Mouse (Mus musculus) MEL (cell line): Measurements from ENCODE around the gene Pkhd1. TPM values are rescaled to one million over a fixed set of nuclear protein-coding genes. Genes with fewer than 3 reads are reported as not detected.

Source experiments
- DNase-seq: peaks from one replicate; pipeline ENCODE4 v3.0.0; 2011; ENCODE audit warnings: low read depth, low spot score
- H3K27ac ChIP-seq: 2 replicates; pipeline ENCODE4 v1.5.1; 2012; ENCODE audit warnings: low read depth, mild to moderate bottlenecking, control low read depth, low read length, moderate library complexity; ENCODE audit not compliant: control insufficient read depth
- H3K27me3 ChIP-seq, 2 experiments: fragments of 150-350 bp in 1 of 2; sonication (generic) in 1 of 2; 2 replicates each; pipeline ENCODE4 v1.6.1; 2012; ENCODE audit warnings: low read length in 2 of 2, mild to moderate bottlenecking in 2 of 2, improper control_type of control experiment in 1 of 2, moderate library complexity in 1 of 2; ENCODE audit not compliant: insufficient read depth in 2 of 2, control insufficient read depth in 1 of 2
- H3K36me3 ChIP-seq, 2 experiments: 2 replicates each; pipeline ENCODE4 v1.6.1; 2012 to 2014; ENCODE audit warnings: low read length in 2 of 2, improper control_type of control experiment in 1 of 2, inconsistent platforms in 1 of 2, mild to moderate bottlenecking in 1 of 2; ENCODE audit not compliant: insufficient read depth in 2 of 2, control insufficient read depth in 1 of 2
- H3K4me1 ChIP-seq, 2 experiments: fragments of 150-350 bp in 1 of 2; sonication (generic) in 1 of 2; 2 replicates each; pipeline ENCODE4 v1.6.1; 2012; ENCODE audit warnings: low read length in 2 of 2, improper control_type of control experiment in 1 of 2, mild to moderate bottlenecking in 1 of 2; ENCODE audit not compliant: insufficient read depth in 2 of 2, control insufficient read depth in 1 of 2
- H3K4me3 ChIP-seq, 2 experiments: fragments of 150-350 bp in 1 of 2; sonication (generic) in 1 of 2; 2 replicates each; pipeline ENCODE4 v1.5.1; 2012; ENCODE audit warnings: low read depth in 2 of 2, low read length in 2 of 2, mild to moderate bottlenecking in 2 of 2, moderate library complexity in 2 of 2, control low read depth in 1 of 2, improper control_type of control experiment in 1 of 2; ENCODE audit not compliant: control insufficient read depth in 1 of 2, insufficient read depth in 1 of 2
- H3K79me2 ChIP-seq: 2 replicates; pipeline ENCODE4 v1.6.1; 2012; ENCODE audit warnings: mild to moderate bottlenecking, low read length, moderate library complexity; ENCODE audit not compliant: control insufficient read depth, poor library complexity, insufficient read depth
- H3K9ac ChIP-seq: 2 replicates; pipeline ENCODE4 v1.6.1; 2012; ENCODE audit warnings: low read depth, mild to moderate bottlenecking, control low read depth, low read length, moderate library complexity; ENCODE audit not compliant: control insufficient read depth, poor library complexity, severe bottlenecking
- H3K9me3 ChIP-seq: fragments of 150-350 bp; sonication (generic); replicated peaks from 2 replicates; pipeline ENCODE4 v1.6.1; 2012; ENCODE audit warnings: mild to moderate bottlenecking, low read length, improper control_type of control experiment, moderate library complexity; ENCODE audit not compliant: insufficient read depth
- CHD1 ChIP-seq: IDR thresholded peaks from 2 replicates; pipeline ENCODE4 v1.6.1; 2012; ENCODE audit warnings: low read depth, mild to moderate bottlenecking, inconsistent platforms, low read length, improper control_type of control experiment
- CTCF ChIP-seq, 3 experiments: IDR thresholded peaks in 2 of 3; conservative IDR thresholded peaks in 1 of 3; 2 replicates each; pipeline ENCODE4 v1.5.1; 2011 to 2012; ENCODE audit warnings: low read length in 3 of 3, low read depth in 2 of 3, mild to moderate bottlenecking in 2 of 3, improper control_type of control experiment in 1 of 3, inconsistent platforms in 1 of 3, mixed read lengths in 1 of 3, moderate library complexity in 1 of 3; ENCODE audit not compliant: control insufficient read depth in 1 of 3, insufficient read depth in 1 of 3, poor library complexity in 1 of 3, severe bottlenecking in 1 of 3
- EP300 ChIP-seq, 2 experiments: IDR thresholded peaks; 2 replicates each; pipeline ENCODE4 v1.6.1; 2011; ENCODE audit warnings: improper control_type of control experiment in 2 of 2, low read length in 2 of 2, low read depth in 1 of 2, mild to moderate bottlenecking in 1 of 2
- ETS1 ChIP-seq: IDR thresholded peaks from 2 replicates; pipeline ENCODE4 v1.6.1; 2012; ENCODE audit warnings: low read depth, mild to moderate bottlenecking, inconsistent platforms, low read length, improper control_type of control experiment, moderate library complexity
- GABPA ChIP-seq: IDR thresholded peaks from 2 replicates; pipeline ENCODE4 v1.6.1; 2012; ENCODE audit warnings: low read depth, mild to moderate bottlenecking, inconsistent platforms, low read length, improper control_type of control experiment, moderate library complexity
- HCFC1 ChIP-seq: IDR thresholded peaks from 2 replicates; pipeline ENCODE4 v1.6.1; 2012; ENCODE audit warnings: low read depth, mild to moderate bottlenecking, inconsistent platforms, low read length, improper control_type of control experiment, moderate library complexity
- MAFK ChIP-seq: IDR thresholded peaks from 2 replicates; pipeline ENCODE4 v1.6.1; 2011; ENCODE audit warnings: low read depth, mild to moderate bottlenecking, low read length, improper control_type of control experiment, borderline replicate concordance
- MAX ChIP-seq: IDR thresholded peaks from 2 replicates; pipeline ENCODE4 v1.6.1; 2011; ENCODE audit warnings: low read length, improper control_type of control experiment
- MEF2A ChIP-seq: IDR thresholded peaks from 2 replicates; pipeline ENCODE4 v1.6.1; 2014; ENCODE audit warnings: low read depth, mild to moderate bottlenecking, inconsistent platforms, low read length, improper control_type of control experiment; ENCODE audit not compliant: poor library complexity, insufficient replicate concordance, severe bottlenecking; ENCODE audit errors: extremely low read depth
- NELFE ChIP-seq: IDR thresholded peaks from 2 replicates; pipeline ENCODE4 v1.6.1; 2011; ENCODE audit warnings: low read depth, low read length, improper control_type of control experiment
- NRF1 ChIP-seq: IDR thresholded peaks from 2 replicates; pipeline ENCODE4 v1.6.1; 2014; ENCODE audit warnings: low read depth, mild to moderate bottlenecking, inconsistent platforms, low read length, improper control_type of control experiment, moderate library complexity; ENCODE audit not compliant: poor library complexity, insufficient read depth, severe bottlenecking
- TCF12 ChIP-seq: IDR thresholded peaks from 2 replicates; pipeline ENCODE4 v1.6.1; 2014; ENCODE audit warnings: low read depth, mild to moderate bottlenecking, inconsistent platforms, low read length, improper control_type of control experiment, moderate library complexity
- USF1 ChIP-seq: IDR thresholded peaks from 2 replicates; pipeline ENCODE4 v1.6.1; 2014; ENCODE audit warnings: low read depth, mild to moderate bottlenecking, inconsistent platforms, low read length, improper control_type of control experiment, moderate library complexity
- ZC3H11A ChIP-seq: IDR thresholded peaks from 2 replicates; pipeline ENCODE4 v1.6.1; 2012; ENCODE audit warnings: low read depth, mild to moderate bottlenecking, inconsistent platforms, low read length, improper control_type of control experiment
- ZKSCAN1 ChIP-seq: IDR thresholded peaks from 2 replicates; pipeline ENCODE4 v1.6.1; 2012; ENCODE audit warnings: low read depth, mild to moderate bottlenecking, inconsistent platforms, low read length, improper control_type of control experiment, moderate library complexity
- ZNF384 ChIP-seq: IDR thresholded peaks from 2 replicates; pipeline ENCODE4 v1.6.1; 2012; ENCODE audit warnings: low read depth, mild to moderate bottlenecking, inconsistent platforms, low read length, improper control_type of control experiment
- polyA plus RNA-seq, 2 experiments: library from polyadenylated mRNA; stranded (reverse) in 1 of 2; unstranded in 1 of 2; fragments of >175 nt in 1 of 2; fragments of >200 nt in 1 of 2; gene quantifications; 2 replicates each; pipeline versions ENCODE4 v1.2.1 to v1.2.4; 2012; ENCODE audit warnings: low replicate concordance in 2 of 2, low read depth in 1 of 2; ENCODE audit not compliant: insufficient read length in 2 of 2, insufficient read depth in 1 of 2, missing spikeins in 1 of 2
- total RNA-seq: library from RNA; depleted of rRNA; stranded (reverse); fragments of 300-350 nt; gene quantifications from 2 replicates; pipeline ENCODE4 v1.2.3, GENCODE M21; 2012

Pkhd1 gene
- total and polyA plus RNA-seq, 3 experiments, result not detected

- no peak for TF ChIP-seq GABPA
- TF ChIP-seq ETS1, result no peak
- TF ChIP-seq EP300 (IDR thresholded peaks at IDR 0.05; ENCODE audit: low read depth in 1 of 2, low read length in 2 of 2), result no peak
- TF ChIP-seq MAFK, result no peak
- no peak for TF ChIP-seq ZKSCAN1
- no peak for TF ChIP-seq ZC3H11A
- TF ChIP-seq NELFE, result no peak
- no peak for TF ChIP-seq CTCF (IDR thresholded peaks at IDR 0.05 in 2 of 3, conservative IDR thresholded peaks at IDR 0.05 in 1 of 3; ENCODE audit: control insufficient read depth in 1 of 3, insufficient read depth in 1 of 3, low read depth in 2 of 3, low read length in 3 of 3, poor library complexity in 1 of 3, severe bottlenecking in 1 of 3)
- TF ChIP-seq MAX, result no peak
- no peak for TF ChIP-seq ZNF384
- TF ChIP-seq NRF1, result no peak
- TF ChIP-seq USF1, result no peak
- no peak for TF ChIP-seq MEF2A
- no peak for TF ChIP-seq TCF12
- TF ChIP-seq HCFC1, result no peak
- no peak for TF ChIP-seq CHD1
- Histone ChIP-seq H3K27me3 (no peaks in the 10 kb centered on the region), H3K4me3 (no peak overlapping the region), H3K9me3 (no peaks in the 10 kb centered on the region), H3K4me1 (no peaks in the 10 kb centered on the region), H3K9ac (no peak overlapping the region), H3K36me3 (no peaks in the 10 kb centered on the region), H3K27ac (no peak overlapping the region), H3K79me2 (no peaks in the 10 kb centered on the region)
- DNase-seq, result no peak
Observed at GRCm38 (mm10) chr1:20470317-20470716, 147.5 kb downstream of the Pkhd1 start.

GRCm38 (mm10) chr1:20466481-20466880 lies 151.4 kb downstream of the Pkhd1 start:
- Histone ChIP-seq H3K9me3 (no peaks in the 10 kb centered on the region), H3K79me2 (no peaks in the 10 kb centered on the region), H3K4me1 (no peaks in the 10 kb centered on the region), H3K36me3 (no peaks in the 10 kb centered on the region), H3K9ac (no peak overlapping the region), H3K4me3 (no peak overlapping the region), H3K27me3 (no peaks in the 10 kb centered on the region), H3K27ac (no peak overlapping the region)
- TF ChIP-seq NRF1, result no peak
- DNase-seq, result no peak
